Mouse (Mus musculus) T-helper 2 cell (primary cell): ENCODE results near the gene Anapc11.
"Not testable (repeated sequence)": the region's sequence is repeated elsewhere in the genome, so short reads cannot be mapped to it uniquely, and the experiment has no call there.

Source experiments
- in situ Hi-C: fragments of 300-600 bp; cut with MboI, MseI; formaldehyde crosslinking; loops from one replicate; pipeline ENCODE4 v1.15.1; 2025; ENCODE audit warnings: high pct_unique_total_duplicates

Anapc11 gene

DNA sequence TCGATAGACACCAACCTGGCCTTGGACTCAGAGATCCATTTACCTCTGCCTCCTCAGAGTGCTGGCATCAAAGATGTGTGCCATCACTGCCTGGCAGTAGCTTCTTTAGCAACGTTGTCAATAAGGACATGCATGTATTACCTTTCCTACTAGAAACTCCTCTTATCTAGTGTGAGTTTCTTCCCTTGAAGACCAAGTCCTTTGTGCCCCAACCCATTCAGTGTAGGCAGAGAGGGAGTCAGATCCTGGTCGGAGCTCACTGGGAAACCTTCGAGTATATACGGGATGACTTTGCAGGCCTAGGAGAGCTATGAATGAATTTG lies 24.0 kb upstream of the Anapc11 start:
- in situ Hi-C loops = no loop called here

- in situ Hi-C loops = no loop called here
Measured at GRCm38 (mm10) chr11:120575046-120575445, 23.2 kb upstream of the Anapc11 start.

DNA sequence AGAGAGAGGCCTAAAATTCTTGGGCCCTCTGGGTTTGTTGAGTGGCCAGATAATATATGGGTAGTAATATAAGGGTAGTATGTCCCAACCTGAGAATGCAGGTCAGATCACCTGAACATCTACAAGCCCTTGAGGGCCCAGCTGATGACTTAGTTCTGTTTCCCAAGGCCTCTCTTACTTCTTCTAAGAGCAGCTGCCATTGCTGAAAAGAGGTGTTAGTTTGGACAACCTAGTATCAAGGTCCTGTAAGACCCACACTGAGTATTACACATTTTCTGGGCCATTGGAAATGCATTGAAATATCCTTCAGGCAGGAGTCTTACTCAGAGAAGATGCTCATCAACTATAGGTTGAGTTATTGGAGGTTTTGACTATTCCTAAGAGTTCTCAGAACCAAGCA lies 22.3 kb upstream of the Anapc11 start:
- in situ Hi-C loops = no loop called here

- in situ Hi-C loops = no loop called here
Measured at GRCm38 (mm10) chr11:120576365-120576981, 21.7 kb upstream of the Anapc11 start.

DNA sequence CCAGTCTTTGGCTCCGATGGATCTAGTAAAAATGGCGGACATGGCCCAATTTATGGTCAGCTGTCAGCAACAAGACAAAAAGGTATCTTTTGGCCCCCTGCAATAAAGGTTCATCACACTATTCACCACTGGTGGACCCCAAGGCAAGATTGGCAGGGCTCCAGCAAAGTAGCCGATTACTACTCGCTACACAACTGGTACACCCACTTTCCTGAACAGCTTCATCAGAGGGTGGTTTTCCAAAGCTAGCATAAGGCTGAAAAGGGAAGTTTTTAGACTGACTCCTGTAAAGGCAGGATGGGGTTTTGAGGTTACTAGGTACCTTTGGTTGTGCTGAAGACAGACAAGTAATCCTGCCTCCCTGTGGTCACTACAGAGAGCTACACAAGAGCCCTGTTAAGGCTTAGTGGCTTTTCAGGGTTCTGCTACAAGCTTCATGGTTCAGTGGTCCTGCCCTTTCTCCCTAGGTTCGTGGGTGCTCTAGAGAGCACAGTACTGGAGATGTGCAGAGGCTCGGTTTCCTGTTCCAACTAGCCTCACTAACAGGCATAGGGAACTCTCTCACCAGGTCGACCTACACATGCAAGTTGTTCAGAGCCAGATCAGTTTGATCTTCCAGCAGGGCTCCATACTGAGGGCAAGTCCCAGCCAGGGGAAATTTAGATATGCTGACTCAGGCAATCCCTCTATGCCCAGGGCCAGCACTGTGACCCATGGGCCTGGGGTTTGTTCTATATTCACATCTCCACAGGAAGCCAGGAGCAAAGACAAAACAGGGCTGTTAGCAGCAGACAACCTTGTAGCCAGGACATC lies 20.8 kb upstream of the Anapc11 start:
- in situ Hi-C loops = no loop called here

- in situ Hi-C loops = no loop called here
Measured at GRCm38 (mm10) chr11:120578024-120578693, 20.1 kb upstream of the Anapc11 start.

- in situ Hi-C loops = no loop called here
Measured at GRCm38 (mm10) chr11:120578694-120579243, 19.5 kb upstream of the Anapc11 start.

DNA sequence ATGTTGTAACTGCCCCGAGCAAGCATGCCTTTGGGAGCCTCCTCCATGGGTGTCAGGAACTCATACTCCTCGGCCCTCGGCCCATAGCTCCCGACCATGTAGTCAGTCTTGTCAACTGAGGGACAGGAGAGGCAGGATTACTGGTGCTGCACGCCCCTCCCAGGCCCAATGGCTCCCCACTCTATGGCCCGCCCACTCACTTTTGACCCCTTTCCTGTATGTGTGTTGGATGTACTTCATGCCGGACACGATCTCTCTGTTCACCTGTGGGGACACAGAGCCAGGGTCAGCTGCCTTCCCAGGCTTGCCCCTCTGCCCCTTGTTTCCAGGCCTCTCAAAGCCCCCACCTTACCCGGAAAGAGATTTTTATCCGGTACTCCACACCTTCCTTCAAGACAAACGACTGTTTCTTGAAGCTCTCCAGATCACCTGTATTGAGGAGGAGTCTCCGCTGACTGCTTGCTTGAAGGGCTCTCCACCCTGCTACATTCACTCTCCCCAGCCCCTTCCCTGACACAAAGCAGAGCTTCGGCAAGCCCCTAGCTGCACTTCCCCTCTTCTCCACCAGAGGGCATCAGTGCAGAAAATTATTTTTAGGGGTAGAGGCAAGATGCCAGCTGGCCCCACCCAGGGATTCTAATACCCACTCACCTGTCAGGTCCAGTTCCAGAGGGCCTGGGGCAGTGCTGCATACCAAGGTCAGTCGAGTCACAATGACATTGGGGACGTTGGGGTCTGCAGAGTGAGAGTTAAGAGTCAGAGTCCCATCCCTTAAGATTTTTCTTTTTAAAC lies 18.7 kb upstream of the Anapc11 start:
- in situ Hi-C loops = no loop called here

DNA sequence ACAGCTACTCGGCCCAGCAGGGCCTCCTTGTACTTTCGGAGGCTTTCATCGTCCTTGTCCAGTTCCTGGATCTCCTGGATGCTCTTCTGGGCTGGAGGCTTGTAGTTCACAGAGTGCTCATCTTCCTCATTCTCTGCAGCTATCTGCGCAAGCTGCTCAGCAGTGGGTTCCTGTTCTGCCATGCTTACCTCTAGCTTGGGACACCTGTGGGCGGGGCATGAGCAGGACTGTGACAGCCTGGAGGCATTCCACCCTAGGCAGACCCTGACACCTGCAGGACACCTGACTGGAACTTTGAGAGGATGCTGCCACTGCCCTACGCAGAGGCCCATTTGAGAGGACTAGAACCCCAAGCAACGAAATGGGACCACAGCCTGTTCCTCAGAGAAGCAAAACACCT lies 18.0 kb upstream of the Anapc11 start:
- in situ Hi-C loops = no loop called here

DNA sequence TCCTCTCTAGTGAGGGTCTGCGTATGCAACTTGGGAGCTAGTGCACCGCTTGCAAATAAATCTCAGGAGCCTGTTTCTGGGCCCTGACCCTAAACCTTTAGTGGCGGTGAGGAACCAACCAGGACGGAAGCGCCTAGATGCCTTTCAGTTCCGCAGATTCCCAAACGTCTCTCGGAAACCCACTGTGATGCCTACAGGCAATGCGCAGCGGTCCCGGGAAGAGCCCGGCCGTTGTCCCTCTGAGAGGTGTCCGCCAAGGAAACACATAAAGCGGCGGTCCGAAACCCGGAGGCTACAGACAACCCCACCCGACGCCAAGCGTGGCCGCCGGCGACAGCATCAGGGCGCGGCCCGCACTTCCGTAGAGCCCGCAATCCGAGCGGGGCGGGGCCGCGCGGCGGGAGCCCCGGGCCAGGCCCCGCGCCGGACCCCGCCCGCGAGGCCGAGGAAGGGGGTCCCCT lies 17.3 kb upstream of the Anapc11 start:
- in situ Hi-C loops = no loop called here

DNA sequence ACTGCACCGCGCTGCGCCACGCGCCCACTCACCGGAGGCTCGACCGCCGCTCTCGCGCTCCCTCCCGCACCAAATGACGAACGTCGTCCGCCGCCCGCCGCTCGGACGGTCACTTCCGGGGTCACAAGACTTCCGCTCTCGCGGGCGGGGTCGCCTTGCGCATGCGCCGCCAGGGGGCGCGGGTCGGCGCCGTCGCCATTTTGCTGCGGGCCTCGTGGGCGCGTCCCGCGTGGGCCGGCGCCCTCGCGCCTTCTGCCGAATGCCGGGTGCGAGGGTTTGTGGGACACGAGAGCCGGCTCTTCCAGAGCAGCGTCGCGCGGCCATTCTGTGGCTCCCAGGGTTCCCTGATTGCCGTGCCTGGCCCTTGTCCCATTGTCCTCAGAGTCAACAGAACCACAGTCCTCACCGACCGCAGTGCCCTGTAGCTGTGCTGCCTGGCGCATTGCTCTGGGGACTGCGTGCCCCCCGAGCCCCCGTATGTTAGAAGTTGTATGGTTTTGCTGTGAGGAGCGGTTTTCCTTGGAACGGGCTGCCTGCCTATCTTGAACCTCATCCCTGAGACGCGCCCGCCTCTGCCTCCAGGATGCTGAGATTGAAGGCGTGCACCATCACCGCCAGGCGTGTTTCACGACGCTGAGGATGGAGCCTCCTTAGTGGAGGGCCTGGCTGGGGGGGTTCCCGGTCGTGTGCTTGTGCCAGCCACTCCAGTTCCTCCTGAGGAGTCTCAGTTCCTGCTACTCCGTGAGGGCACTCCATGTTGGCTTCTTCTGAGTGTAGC lies 16.5 kb upstream of the Anapc11 start, which contains the start of gene Arhgdia:
Gene Arhgdia (minus strand): TSS at position 135 of the 778 bp plus-strand sequence.
- in situ Hi-C loops = no loop called here

GRCm38 (mm10) chr11:120582268-120582981 lies 15.8 kb upstream of the Anapc11 start:
- in situ Hi-C loops = no loop called here

- in situ Hi-C loops = not testable (repeated sequence)
Measured at GRCm38 (mm10) chr11:120582982-120583293, 15.3 kb upstream of the Anapc11 start.

- in situ Hi-C loops = no loop called here
Measured at GRCm38 (mm10) chr11:120583937-120584336, 14.3 kb upstream of the Anapc11 start.

- in situ Hi-C loops = no loop called here
Measured at GRCm38 (mm10) chr11:120588531-120588930, 9.7 kb upstream of the Anapc11 start.

DNA sequence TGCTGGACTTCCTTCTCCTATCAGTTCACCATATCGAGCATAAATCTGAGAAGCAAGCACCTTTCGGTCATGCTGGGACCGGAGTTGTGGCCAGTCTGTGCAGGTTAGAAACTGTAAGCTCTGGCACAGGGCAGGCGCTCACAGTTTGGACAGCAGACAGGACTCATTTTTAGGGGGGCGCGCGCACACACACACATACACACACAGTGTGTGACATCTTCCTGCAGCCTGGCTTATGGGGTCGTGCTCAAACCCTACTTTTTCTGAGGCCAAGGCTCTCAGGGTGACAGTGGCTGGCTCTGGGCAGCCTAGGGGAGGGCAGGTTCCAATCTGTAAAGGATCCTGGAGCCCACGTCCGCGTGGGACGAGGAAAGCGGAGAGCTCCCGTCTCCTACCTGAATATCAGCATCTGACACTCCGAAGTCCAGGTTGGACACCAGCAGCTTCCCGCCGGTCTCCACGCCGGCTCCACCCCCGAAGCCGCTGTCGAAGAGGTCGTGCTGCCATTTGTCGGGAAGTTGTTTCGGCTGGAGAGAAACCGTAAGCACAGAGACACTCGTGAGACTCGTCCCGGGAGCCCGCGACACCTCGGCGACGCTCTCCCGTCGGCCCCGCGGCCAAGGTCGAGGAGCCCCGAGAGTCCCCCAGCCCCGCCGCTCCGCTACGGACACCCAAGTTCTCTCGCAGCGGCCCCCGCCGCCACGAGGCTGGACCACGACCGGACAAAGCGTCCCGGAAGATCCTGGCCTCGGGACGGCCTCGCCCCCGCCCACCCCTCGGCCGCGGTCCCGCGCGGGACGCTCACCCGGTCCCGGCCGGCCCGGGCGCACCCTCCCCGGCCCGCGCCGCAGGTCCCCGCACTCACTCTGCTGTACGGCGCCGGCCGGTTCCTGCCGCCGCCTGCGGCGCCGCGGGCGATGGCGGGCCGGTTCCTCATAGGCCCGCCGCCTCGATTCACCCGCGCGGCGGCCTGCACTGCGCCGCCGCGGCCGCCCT lies 683 bp upstream of the Anapc11 start:
- in situ Hi-C loops = loop anchor here (10.0 kb wide), 1 partner anchor 197 kb away; the partner anchor contains the start of gene Dus1l

DNA sequence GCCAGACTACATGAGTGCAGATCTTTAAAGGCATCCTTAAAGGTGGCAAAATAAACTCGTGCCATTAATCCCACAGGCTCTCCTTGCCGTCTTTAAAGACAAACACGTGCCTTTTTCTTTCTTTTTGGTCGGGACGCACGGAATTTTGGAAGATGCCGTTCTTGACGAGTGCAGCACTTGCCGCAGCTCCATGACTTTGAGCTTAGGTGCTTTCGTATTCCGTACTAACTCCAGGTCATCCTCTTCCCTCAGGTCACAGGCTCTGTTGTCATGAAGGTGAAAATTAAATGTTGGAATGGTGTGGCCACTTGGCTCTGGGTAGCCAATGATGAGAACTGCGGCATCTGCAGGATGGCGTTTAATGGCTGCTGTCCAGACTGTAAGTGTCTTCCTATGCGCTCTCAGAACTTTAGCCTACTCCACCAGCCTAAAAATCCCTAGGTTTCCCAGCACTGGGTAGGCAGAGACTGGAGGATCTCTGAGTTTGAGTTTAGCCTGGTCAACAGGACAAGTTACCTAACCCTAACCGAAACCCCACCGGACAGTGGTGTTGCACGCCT lies 849 bp downstream of the Anapc11 start:
- in situ Hi-C loops = loop anchor here (10.0 kb wide), 1 partner anchor 196 kb away; the partner anchor contains the start of gene Dus1l

GRCm38 (mm10) chr11:120600716-120601115 lies 2.5 kb downstream of the Anapc11 start:
- in situ Hi-C loops = no loop called here

GRCm38 (mm10) chr11:120603545-120603944 lies 5.3 kb downstream of the Anapc11 start:
- in situ Hi-C loops = no loop called here
